Mouse (Mus musculus): ENCODE data around the gene Fam129c.

The Fam129c gene

DNA sequence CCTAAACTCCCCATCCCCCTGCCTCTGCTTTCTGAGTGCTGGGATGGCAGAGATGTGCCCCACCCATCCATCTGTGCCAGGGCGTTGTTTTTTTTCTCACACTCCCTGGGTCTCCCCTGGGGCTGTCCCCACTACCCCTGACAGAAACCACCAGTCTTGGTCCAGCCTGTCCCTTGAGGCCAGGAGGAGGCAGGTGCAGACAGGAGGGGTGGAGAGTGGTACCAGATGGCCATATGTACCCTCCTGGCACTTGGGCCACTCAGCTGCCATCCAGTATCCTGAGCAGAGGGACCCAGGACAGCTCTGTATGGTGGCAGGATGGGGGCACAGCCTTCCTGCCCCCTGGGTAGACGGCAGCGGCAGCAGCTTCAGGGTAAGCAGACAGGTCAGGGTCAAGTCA lies at the start of gene Fam129c:
Fam129c (plus strand) TSS at position 198 of the 400 bp plus-strand sequence.
- DNase-seq (ENCODE audit: low spot score), result no peak

DNA sequence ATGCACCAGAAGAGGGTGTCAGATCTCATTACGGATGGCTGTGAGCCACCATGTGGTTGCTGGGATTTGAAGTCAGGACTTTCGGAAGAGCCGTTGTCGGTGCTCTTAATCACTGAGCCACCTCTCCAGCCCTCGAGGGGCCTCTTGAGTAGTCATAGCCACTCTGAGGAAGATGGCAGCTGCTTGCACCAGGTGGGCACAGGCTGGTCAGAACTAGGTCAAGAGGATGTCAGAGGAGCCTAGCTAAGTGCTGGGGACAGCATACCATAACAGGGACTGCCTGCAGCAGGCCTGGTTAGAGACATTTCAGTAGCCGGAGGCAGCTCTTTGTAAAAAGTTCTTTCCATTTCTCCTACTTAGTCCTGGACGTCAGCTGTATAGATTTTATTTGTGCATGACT lies 46.7 kb upstream of the Fam129c start:
- no peak for DNase-seq (ENCODE audit: low spot score)

- no peak for DNase-seq (ENCODE audit: low spot score)
Observed at GRCm38 (mm10) chr8:71552770-71553169, 44.7 kb upstream of the Fam129c start.

GRCm38 (mm10) chr8:71554001-71554400 lies 43.4 kb upstream of the Fam129c start:
- DNase-seq (ENCODE audit: low spot score), result no peak

GRCm38 (mm10) chr8:71554644-71555043 lies 42.8 kb upstream of the Fam129c start:
- no peak for DNase-seq (ENCODE audit: low spot score)

- DNase-seq (ENCODE audit: low spot score), result no peak
Observed at GRCm38 (mm10) chr8:71558071-71558957, 39.1 kb upstream of the Fam129c start, which contains the start of gene Tmem221. Tmem221 (minus strand) TSS chr8:71558871.

GRCm38 (mm10) chr8:71558958-71559690 lies 38.3 kb upstream of the Fam129c start:
- DNase-seq (ENCODE audit: low spot score), result no peak

GRCm38 (mm10) chr8:71560071-71560470 lies 37.4 kb upstream of the Fam129c start:
- no peak for DNase-seq (ENCODE audit: low spot score)

- DNase-seq (ENCODE audit: low spot score), result no peak
Observed at GRCm38 (mm10) chr8:71560765-71561164, 36.7 kb upstream of the Fam129c start.

DNA sequence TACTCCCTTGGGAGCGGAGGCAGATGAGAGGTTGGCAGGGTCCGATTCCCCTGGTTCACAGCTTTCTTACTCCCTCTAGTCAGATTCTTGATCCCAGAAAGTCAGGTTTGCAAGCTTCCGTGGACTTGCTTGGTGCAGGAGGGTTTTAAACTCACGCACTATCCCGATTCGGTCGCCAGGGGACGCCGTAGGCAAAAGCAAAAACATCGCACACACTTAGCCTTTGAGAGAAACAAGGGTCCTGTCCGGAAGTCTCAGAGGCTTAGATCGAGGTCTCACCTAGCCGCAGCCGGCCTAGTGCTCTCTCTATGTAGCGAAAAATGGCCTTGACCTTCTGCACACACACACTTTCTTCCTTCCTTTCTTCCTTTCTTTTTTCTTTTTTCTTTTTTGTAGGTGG lies 36.0 kb upstream of the Fam129c start:
- no peak for DNase-seq (ENCODE audit: low spot score)

- DNase-seq (ENCODE audit: low spot score), result peak; percentile 50
Observed at GRCm38 (mm10) chr8:71562751-71563150, 34.7 kb upstream of the Fam129c start.

GRCm38 (mm10) chr8:71563992-71564391 lies 33.5 kb upstream of the Fam129c start:
- no peak for DNase-seq (ENCODE audit: low spot score)

DNA sequence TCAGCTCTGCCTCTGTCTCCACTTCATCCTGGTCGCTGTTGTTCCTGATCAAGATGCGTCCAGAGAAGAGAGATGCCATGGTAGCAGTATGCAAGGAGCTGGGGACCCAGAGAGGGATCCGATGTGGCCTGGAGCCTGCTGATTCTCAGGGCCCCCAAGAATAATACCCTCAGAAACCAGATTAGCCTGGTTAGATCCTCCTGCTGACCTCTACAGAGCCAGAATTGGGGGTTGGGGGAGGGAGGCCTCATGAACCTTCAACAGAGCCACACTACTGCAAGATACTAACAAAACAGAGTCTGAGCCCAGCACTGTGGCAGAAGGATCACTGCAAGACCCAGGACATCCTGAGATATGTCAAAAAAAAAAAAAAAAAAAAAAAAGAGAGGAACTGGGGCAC lies 30.9 kb upstream of the Fam129c start, which contains the start of gene Nxnl1:
Nxnl1 (minus strand) TSS at position 101 of the 400 bp plus-strand sequence.
- no peak for DNase-seq (ENCODE audit: low spot score)

DNA sequence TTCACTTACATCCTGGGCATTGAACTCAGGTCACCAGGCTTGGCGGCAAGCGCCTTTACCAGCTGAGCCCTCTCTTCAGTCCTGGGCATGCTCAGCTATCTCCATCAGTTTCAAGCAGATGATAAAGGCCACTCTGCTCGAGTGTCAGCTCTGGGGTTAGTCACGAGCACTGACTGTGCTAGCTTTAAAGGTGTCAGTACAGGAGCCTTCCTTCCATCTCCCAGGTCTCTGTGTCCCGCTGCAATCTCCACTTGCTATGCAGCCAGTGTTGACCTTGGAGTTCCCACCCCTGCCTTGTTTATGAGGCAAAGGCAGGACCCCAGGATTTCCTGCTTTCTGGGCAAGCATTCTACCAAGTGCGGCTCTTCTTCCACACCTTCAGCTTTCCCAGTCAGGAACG lies 29.9 kb upstream of the Fam129c start:
- no peak for DNase-seq (ENCODE audit: low spot score)

- DNase-seq (ENCODE audit: low spot score), result no peak
Observed at GRCm38 (mm10) chr8:71568387-71568937, 29.0 kb upstream of the Fam129c start, which contains the start of gene Slc27a1. Slc27a1 (plus strand) TSS chr8:71568882.

DNA sequence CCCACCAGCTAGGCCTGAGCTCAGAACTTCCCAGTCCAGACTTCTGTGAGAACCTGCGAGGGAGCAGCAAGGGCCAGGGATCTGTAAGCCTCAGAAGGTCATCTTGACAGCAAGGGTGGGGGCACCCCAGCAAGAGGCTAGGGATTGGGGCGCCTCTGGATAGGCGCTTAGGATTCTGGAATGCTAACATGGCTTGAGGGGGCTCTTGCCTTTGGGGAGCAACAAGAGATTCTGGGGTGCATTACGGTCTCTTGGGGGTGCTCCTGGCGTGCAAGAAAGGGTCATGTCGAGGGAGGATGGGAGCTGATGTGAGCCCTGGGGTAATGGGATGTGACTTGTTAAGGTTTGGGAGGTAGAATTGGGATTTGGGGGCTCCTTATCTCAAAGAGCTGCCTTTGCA lies 28.5 kb upstream of the Fam129c start:
- DNase-seq (ENCODE audit: low spot score), result no peak

DNA sequence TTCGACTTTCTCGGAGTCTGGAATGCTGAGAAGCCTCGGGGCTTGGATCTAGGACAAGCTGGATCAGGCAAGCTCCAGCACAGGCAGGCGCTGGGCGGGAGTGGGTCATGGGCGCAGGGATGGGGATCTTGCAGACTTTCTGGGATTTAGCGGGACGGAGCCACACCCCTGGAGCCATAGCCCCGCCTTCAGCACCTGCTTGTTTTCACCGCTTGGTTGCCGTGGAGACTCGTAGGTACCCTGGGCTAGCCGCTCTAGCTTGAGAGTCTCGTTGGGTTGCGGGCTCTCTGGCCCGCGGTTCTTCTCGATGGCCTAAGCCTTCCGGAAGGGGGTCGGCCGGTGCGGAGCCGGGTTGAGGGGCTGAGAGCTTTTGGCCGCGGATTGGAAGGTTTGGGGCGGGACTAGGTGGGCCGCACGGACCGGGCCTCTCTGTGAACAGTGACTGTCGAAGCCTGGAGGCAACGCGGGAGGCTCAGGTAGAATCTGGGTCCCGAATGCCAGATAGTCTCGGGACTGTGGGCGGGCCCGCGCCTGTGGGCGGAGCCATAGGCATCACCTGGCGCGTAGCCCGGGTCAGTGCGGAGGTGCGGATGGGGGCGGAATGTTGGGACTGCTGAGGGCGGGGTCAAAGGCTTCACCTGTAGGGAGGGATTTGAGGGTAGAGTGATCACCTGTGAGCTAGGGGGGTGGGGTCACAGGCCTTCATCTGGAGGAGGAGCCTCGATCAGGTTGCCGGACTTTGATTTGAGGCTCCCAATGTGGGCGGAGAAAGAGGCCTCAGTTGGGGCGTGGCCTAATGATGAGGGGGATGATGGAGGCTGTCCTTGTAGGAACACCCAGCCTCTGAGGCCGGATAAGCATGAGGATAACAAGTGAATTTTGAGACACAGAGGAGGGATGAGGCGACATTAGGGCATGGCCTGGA lies 27.8 kb upstream of the Fam129c start:
- peak; percentile 66 for DNase-seq (ENCODE audit: low spot score)

DNA sequence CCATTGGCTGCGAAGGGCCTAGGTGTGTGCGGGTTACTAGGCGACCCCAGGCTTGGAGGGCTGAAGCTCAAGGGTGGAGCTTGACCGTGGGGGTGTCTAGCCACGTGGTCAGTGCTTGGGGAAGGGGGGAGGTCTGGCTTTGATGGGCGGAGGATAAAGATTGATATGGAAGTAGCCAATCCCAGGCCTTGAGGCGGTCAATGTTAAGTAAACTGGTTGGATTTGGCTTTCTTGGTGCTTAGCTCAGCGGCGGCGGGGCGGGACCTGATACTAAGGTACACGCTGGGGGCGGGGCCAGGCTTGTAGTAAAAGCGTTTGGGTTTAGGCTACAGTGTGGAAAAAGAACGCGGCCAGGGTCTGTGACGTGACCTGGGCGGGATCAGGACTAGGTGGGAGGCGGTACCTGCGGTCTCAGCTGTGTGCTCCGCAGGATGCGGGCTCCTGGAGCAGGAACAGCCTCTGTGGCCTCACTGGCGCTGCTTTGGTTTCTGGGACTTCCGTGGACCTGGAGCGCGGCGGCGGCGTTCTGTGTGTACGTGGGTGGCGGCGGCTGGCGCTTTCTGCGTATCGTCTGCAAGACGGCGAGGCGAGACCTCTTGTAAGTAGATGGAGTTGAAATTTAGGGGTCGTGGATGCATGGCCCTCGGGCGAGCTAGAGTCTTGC lies 27.0 kb upstream of the Fam129c start:
- peak; percentile 81 for DNase-seq (ENCODE audit: low spot score)

GRCm38 (mm10) chr8:71572077-71572476 lies 25.4 kb upstream of the Fam129c start:
- no peak for DNase-seq (ENCODE audit: low spot score)

DNA sequence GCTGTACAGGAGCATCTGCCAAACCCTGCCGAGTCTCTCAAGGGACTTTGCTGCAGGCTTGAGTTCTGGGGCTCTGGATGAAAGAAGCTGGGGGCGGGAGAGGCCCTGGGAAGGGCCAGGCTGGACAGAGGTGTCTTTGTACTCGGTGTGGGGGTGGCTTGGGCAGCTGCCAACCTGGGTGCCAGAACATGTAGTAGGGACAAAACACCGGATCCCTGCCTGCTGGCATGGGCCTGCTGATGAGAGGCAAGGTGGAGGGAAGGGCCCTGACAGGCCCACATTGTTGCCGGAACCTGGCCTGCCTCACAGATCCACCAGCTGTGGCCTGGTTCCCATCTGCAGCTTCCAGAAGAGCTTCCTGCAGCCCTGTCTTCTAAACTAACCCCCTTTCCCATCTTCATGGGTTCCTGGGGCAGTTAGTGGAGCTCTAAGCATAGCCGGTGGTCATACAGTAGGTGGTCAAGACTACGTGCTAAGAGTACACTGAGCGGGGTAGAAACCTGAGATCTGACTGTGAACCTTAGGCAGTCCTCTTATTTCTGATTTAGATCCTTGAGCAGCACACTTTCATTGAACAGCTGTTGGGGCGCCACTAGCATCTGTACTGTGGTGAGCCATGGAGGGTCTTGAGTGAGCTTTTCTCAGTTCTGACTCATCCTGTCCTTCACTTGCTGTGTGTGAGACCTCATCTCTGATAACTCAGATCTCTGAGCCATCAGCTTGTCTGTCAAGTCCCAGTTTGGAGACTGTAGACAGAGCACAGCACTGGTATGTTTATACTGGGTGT lies 24.4 kb upstream of the Fam129c start:
- DNase-seq (ENCODE audit: low spot score), result no peak

All from urinary bladder, postnatal 10 days (tissue).